Mouse (Mus musculus) cortical plate, adult 2 months (tissue): Measurements from ENCODE around the gene Heg1. TPM values are rescaled to one million over a fixed set of nuclear protein-coding genes. Genes with fewer than 3 reads are reported as not detected.

Experiments
- H3K27ac ChIP-seq: fragments of 200-500 bp; 2 replicates; pipeline ENCODE4 v1.5.1; 2012; ENCODE audit warnings: low read length, control low read depth, inconsistent platforms; ENCODE audit not compliant: insufficient read depth
- H3K4me1 ChIP-seq: fragments of 200-500 bp; 2 replicates; pipeline ENCODE4 v1.6.1; 2011; ENCODE audit warnings: low read length; ENCODE audit not compliant: control insufficient read depth, insufficient read depth
- H3K4me3 ChIP-seq: fragments of 200-500 bp; 2 replicates; pipeline ENCODE4 v1.5.1; 2011; ENCODE audit warnings: mild to moderate bottlenecking, low read length, control low read depth; ENCODE audit not compliant: insufficient read depth
- CTCF ChIP-seq: fragments of 200-500 bp; IDR thresholded peaks from 2 replicates; pipeline ENCODE4 v1.5.1; 2011; ENCODE audit warnings: mild to moderate bottlenecking, control low read depth, low read length; ENCODE audit not compliant: insufficient read depth; ENCODE audit errors: extremely low read depth
- POLR2A ChIP-seq: fragments of 200-500 bp; IDR thresholded peaks from 2 replicates; pipeline ENCODE4 v1.6.1; 2011; ENCODE audit warnings: mild to moderate bottlenecking, low read length, control low read depth; ENCODE audit not compliant: insufficient read depth; ENCODE audit errors: extremely low read depth
- polyA plus RNA-seq: library from polyadenylated mRNA; depleted of rRNA; stranded (reverse); fragments of >200 nt; gene quantifications from 2 replicates; pipeline ENCODE4 v1.2.3, GENCODE M21; 2012

Heg1 gene
- polyA plus RNA-seq, 1 experiment: 17.5 TPM

DNA sequence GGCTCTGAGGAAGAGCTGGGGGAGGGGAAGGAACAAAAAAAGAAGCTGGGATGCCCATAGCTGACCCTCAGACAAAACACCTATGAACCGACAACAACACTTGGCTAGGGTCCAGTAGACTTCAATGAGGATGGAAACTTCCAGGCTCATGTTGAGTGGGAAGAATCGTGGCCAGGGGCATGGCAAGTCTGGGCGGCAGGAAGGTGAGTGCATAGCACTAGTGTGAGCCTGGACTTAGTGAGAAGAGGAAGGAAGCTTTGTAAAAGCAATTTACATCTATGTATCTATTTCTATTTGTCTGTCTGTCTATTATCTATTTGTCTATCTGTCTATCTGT, 8.4 kb upstream of the Heg1 start:
- H3K27ac ChIP-seq: peak overlapping the region; percentile 42; the same call in 1 of the 2 replicates

DNA sequence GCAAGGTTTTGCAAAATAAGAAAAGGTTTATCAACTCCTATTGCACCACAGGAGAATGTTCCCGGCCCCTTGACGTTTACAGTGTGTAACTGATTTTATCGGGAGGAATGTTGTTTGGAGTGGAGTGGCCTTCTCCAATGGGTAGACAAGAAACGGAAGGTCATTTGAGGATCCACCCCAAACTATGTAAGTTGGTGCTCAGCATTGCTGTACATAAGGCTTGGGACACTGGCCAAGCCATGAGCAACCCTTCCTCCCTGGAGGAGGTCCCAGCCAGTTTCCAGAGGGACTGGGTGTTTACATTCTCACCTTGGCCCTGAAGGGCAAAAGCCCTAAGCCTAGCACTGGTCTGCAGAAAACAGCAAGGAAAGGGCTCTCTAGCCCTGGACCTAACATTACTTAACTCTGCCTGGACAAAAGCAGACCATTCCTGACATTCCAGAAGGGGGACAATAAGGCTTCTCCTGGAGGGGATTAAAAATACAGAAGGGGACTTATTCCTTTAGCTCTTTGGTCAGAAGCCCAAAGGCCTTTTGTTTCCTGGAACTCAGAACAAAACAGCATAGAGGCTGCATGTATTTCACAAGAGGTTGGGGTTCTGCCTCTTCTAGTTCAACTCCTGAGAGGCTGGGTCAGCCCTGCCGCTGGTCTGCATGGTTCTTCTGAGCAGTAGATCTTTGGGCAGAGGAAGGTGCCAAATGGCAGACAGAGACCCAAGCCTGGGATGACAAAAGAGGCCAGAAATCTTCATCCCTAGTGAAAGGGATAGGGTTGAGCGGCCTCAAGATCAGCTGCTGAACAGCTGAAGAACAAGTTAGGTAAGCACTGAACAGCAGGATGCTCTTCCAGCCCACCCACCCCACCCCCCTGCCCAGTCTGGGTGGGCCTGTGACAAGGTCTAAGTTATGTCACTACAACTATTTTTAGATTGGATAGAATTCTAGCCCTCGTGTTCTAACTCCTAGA, 7.5 kb upstream of the Heg1 start:
- Histone ChIP-seq H3K4me3 (no peak overlapping the region), H3K4me1 (no peaks in the 10 kb centered on the region), H3K27ac (no peak overlapping the region)
- TF ChIP-seq CTCF (no peak), POLR2A (no peak)

More for the DNA sequence above, 8.4 kb upstream of the Heg1 start:
- H3K4me1 ChIP-seq: no peaks in the 10 kb centered on the region
- H3K4me3 ChIP-seq: no peak overlapping the region
- no peak for TF ChIP-seq CTCF
- TF ChIP-seq POLR2A: no peak

DNA sequence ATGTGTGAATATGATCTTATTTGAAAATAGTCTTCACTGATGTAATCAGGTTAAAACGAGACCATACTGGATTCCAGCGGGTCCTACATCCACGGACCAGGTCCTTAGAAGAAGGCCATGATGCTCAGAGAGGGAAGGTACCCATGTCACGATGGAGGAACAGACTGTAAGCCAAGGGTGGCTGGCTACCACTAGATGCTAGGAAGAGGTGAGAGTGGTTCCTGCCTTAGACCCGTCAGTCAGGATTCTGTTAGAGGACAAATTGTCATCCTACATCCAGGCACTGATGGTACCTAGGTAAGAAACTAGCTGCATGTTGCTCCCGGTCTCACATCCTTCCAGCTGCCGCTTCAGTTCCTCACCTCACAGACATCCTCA, 6.9 kb upstream of the Heg1 start:
- TF ChIP-seq CTCF: no peak
- Histone ChIP-seq H3K4me1 (no peaks in the 10 kb centered on the region), H3K4me3 (no peak overlapping the region), H3K27ac (no peak overlapping the region)

DNA sequence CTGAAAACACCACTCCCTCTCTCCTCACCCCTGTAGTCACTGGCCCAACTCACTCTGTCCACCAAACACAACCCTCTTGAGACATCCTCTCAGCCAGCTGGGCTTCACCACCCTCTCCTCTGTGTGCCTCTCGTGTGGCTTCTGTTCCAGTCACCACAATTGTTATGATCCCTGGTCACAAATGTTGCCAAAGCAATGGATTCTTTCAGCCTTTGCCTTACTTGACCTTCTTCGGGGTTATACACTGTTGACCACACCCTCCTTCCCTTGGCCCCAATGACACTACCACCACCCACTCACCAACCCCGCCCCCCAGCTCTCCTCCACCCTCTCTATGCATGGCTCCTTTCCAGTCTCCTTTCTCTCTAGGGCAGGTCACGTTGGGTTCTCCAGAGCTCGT, 6.3 kb upstream of the Heg1 start:
- Histone ChIP-seq H3K4me3 (no peak overlapping the region), H3K4me1 (no peaks in the 10 kb centered on the region), H3K27ac (no peak overlapping the region)
- TF ChIP-seq POLR2A (no peak), CTCF (no peak)

DNA sequence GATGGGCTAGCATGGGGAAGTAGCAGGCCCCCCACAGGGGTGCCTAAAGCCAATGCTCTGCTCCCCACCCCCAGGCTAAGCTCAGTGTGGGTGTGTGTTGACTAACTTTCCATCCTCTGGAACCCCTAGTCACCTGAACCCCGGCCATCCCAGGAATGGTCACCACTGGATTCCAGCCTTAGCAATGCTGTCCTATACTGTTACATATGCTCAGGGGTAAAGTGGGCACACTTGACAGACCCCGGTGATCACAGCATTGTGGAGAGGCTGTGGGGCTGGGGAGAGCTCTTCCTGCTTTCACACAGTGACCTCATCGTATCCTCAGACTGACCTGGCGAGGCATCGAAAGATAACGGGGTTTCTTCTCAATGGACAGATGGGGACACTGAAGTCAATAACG, 3.9 kb upstream of the Heg1 start:
- H3K27ac ChIP-seq: no peak overlapping the region
- no peak overlapping the region for H3K4me3 ChIP-seq
- no peak for TF ChIP-seq CTCF
- no peak for TF ChIP-seq POLR2A
- no peaks in the 10 kb centered on the region for H3K4me1 ChIP-seq

DNA sequence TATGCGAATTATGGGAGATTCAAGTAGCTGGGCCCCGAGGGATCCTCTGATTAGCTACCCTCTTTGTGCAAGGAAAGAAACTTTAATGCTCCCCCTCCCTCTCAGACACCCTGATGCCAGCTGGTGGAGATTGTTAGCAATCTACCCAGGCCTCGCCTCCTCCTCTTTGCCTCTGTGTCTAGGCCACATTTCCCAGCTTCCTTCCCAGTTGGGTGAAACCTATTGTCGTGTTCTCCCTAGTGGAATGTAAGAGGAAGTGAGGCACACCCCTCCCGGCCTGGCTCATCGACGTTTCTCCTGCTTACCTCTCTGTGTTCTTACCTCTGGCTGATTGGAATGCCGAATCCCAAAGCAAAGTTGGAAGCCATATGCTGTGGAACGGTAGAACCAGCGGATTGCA, 3.4 kb upstream of the Heg1 start:
- Histone ChIP-seq H3K4me3 (no peak overlapping the region), H3K27ac (peak overlapping the region; percentile 49; the same call in 1 of the 2 replicates), H3K4me1 (no peaks in the 10 kb centered on the region)
- no peak for TF ChIP-seq POLR2A
- TF ChIP-seq CTCF: no peak

DNA sequence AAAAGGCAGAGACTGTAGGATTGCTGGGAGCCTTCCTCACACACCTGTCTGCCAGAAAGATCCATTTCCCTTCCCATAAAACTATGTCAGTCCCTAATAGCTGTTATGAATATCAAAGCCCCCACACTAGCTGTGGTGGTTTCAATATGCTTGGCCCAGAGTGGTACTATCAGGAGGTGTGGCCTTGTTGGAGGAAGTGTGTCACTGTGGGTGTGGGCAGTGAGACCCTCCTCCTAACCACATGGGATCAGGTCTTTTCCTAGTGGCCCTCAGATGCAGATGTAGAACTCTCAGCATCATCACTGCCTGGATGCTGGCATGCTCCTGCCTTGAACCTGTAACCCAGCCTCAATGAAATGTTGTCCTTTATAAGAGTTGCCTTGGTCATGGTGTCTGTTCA, 2.5 kb upstream of the Heg1 start:
- TF ChIP-seq POLR2A (no peak), CTCF (no peak)
- H3K4me3 ChIP-seq: no peak overlapping the region
- H3K4me1 ChIP-seq: no peaks in the 10 kb centered on the region
- H3K27ac ChIP-seq: no peak overlapping the region

DNA sequence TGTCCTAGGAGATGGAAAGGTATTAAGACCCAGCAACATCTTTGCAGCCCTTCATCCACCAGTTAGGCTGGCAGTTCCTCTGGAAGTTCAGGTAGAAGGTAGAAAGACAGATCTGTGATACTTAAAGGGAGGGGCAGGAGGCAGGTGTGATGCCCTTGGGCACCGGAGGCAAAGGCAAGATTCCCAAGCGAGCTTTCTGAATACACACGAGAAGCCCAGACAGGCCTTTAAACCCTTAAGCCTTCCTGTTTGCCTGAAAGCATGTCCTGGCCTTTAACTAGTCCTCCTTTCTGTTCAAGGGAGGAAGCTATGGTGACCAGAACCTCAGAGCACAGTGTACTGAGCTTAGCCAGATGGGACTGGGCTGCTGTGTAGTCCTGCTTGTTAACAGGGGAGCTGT, 1.5 kb upstream of the Heg1 start:
- Histone ChIP-seq H3K4me1 (no peaks in the 10 kb centered on the region), H3K27ac (no peak overlapping the region), H3K4me3 (no peak overlapping the region)
- TF ChIP-seq POLR2A (no peak), CTCF (no peak)

DNA sequence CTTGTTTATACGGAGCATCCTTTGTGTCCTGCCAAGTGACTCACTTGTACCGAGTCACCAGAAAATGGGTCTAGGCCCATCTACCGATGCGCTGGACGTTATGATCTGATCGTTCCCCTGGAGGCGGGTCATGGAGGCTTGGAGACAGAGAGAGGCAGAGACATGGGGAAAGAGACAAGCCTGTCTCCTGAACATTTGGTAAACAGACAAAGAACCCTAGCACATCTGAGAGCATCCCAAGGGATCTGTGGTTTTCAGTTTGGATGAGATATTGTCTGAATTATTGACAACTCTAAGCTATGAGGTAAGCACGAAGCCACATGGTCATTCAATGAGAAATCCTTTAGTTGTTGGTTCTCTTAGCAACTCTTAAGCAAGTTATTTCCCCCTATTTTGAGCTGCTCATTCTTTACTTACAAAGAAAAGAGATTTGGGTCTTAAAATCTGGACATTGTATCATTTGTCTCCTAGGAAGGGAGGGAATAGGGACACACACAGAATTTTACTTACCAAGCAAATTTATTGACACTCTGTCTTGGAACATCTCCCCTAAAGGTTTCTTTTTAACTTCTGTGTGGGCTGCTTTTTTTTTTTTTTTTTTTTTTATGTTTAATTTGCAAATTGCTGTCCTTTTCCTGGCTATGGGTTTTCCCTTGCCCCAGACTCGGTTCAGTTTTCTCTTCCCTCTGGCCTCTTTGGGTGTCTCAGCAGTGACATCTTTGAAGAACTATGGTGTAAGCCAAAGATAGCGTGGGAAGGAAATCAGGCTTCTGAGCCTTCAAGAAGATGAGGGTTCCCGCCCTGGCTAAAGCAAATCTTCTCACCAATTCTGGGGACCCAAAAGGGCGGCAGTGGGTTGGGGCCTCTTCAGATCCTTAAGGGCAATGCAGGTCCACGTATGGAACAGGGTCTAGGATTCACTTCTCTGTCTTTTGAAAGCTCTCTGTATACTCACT, 686 bp upstream of the Heg1 start:
- peak overlapping the region; percentile 64 for H3K27ac ChIP-seq
- H3K4me1 ChIP-seq: no peaks in the 10 kb centered on the region
- peak overlapping the region; percentile 36; the same call in 1 of the 2 replicates for H3K4me3 ChIP-seq
- TF ChIP-seq CTCF: no peak
- TF ChIP-seq POLR2A: no peak
